Mouse (Mus musculus) heart, embryonic 16.5 days (tissue): Measurements from ENCODE around the gene Naip1. TPM values are rescaled to one million over a fixed set of nuclear protein-coding genes. Genes with fewer than 3 reads are reported as not detected.
"Not testable (repeated sequence)": the region's sequence is repeated elsewhere in the genome, so short reads cannot be mapped to it uniquely, and the experiment has no call there.

Experiments used
- ATAC-seq: fragments of 200-750 bp; cut with Nextera tagmentation; replicated peaks from 2 replicates; pipeline ENCODE4 v1.8.0; 2017; ENCODE audit warnings: moderate number of reproducible peaks; ENCODE audit not compliant: insufficient read depth, low FRiP score; ENCODE audit errors: extremely low read depth
- H3K27ac ChIP-seq: fragments of 300-500 bp; sonication (generic); 2 replicates; pipeline ENCODE4 v1.5.1; 2014; ENCODE audit warnings: mild to moderate bottlenecking, low read length, control low read depth, moderate library complexity
- H3K27me3 ChIP-seq: fragments of 300-500 bp; sonication (generic); 2 replicates; pipeline ENCODE4 v1.6.1; 2014; ENCODE audit warnings: low read length, mixed read lengths; ENCODE audit not compliant: control insufficient read depth, insufficient read depth
- H3K36me3 ChIP-seq: fragments of 300-500 bp; sonication (generic); 2 replicates; pipeline ENCODE4 v1.6.1; 2014; ENCODE audit not compliant: control insufficient read depth, insufficient read depth
- H3K4me1 ChIP-seq: fragments of 300-500 bp; sonication (generic); 2 replicates; pipeline ENCODE4 v1.6.1; 2014; ENCODE audit warnings: low read length, mixed read lengths; ENCODE audit not compliant: control insufficient read depth, insufficient read depth
- H3K4me2 ChIP-seq: fragments of 300-500 bp; sonication (generic); 2 replicates; pipeline ENCODE4 v1.6.1; 2014; ENCODE audit warnings: low read depth, mild to moderate bottlenecking, control low read depth, low read length
- H3K4me3 ChIP-seq: fragments of 300-500 bp; sonication (generic); 2 replicates; pipeline ENCODE4 v1.5.1; 2014; ENCODE audit warnings: mild to moderate bottlenecking, control low read depth, low read length
- H3K9ac ChIP-seq: fragments of 300-500 bp; sonication (generic); 2 replicates; pipeline ENCODE4 v1.6.1; 2014; ENCODE audit warnings: low read length, control low read depth
- H3K9me3 ChIP-seq: fragments of 300-500 bp; sonication (generic); replicated peaks from 2 replicates; pipeline ENCODE4 v1.6.1; 2016; ENCODE audit warnings: low read length; ENCODE audit not compliant: control insufficient read depth
- WGBS: fragments of 180-500 bp; shearing (Covaris S2); extraction: QIAGEN DNeasy Blood & Tissue Kit; methylation state at CpG from one replicate; pipeline ENCODE4 v1.1.7; 2014; 5-methylcytosine and 5-hydroxymethylcytosine counted together
- polyA plus RNA-seq: library from polyadenylated mRNA; unstranded; fragments of >200 nt; fragmentation: Nextera tagmentation; extraction: Ambion mirVana; gene quantifications from 2 replicates; pipeline ENCODE4 v1.2.1, GENCODE M21; 2015

Gene Naip1
- polyA plus RNA-seq, 1 experiment from 2014 or later, result 0.08 TPM

- no peaks in the 10 kb centered on the region for H3K36me3 ChIP-seq
- ATAC-seq, result no peak
- no peaks in the 10 kb centered on the region for H3K27me3 ChIP-seq
- H3K4me2 ChIP-seq, result no peak overlapping the region
- WGBS, result 71% methylated on average over 4 of the region's 4 CpGs
- H3K9me3 ChIP-seq, result peaks cover under 1% of the 10 kb centered on the region; the same call in 1 of the 2 replicates
- no peak overlapping the region for H3K4me3 ChIP-seq
- no peak overlapping the region for H3K27ac ChIP-seq
- no peak overlapping the region for H3K9ac ChIP-seq
- no peaks in the 10 kb centered on the region for H3K4me1 ChIP-seq
These were observed 42.8 kb downstream of the Naip1 start for GRCm38 (mm10) chr13:100409825-100410224.

GRCm38 (mm10) chr13:100409181-100409580 lies 43.5 kb downstream of the Naip1 start:
- no peak overlapping the region for H3K4me2 ChIP-seq
- 74% methylated on average over 5 of the region's 5 CpGs for WGBS
- ATAC-seq, result no peak
- H3K9ac ChIP-seq, result no peak overlapping the region
- H3K27me3 ChIP-seq, result no peaks in the 10 kb centered on the region
- H3K27ac ChIP-seq, result no peak overlapping the region
- no peaks in the 10 kb centered on the region for H3K4me1 ChIP-seq
- H3K36me3 ChIP-seq, result no peaks in the 10 kb centered on the region
- no peak overlapping the region for H3K4me3 ChIP-seq
- no peaks in the 10 kb centered on the region for H3K9me3 ChIP-seq

- Histone ChIP-seq H3K9ac (no peak overlapping the region), H3K36me3 (no peaks in the 10 kb centered on the region), H3K27ac (no peak overlapping the region), H3K4me3 (no peak overlapping the region), H3K4me2 (no peak overlapping the region), H3K27me3 (no peaks in the 10 kb centered on the region), H3K4me1 (no peaks in the 10 kb centered on the region), H3K9me3 (no peaks in the 10 kb centered on the region)
- 72% methylated on average over 7 of the region's 7 CpGs for WGBS
- no peak for ATAC-seq
These were observed 44.4 kb downstream of the Naip1 start for GRCm38 (mm10) chr13:100408242-100408641.

- H3K27me3 ChIP-seq, ATAC-seq, H3K36me3 ChIP-seq, H3K4me2 ChIP-seq, H3K9me3 ChIP-seq, H3K4me3 ChIP-seq, H3K9ac ChIP-seq, H3K4me1 ChIP-seq, H3K27ac ChIP-seq: not testable (repeated sequence)
- 58% methylated on average over 7 of the region's 7 CpGs for WGBS
These were observed 49.6 kb downstream of the Naip1 start for GRCm38 (mm10) chr13:100402930-100403637.

- ATAC-seq, H3K9me3 ChIP-seq, H3K9ac ChIP-seq, H3K4me1 ChIP-seq, H3K4me2 ChIP-seq, H3K36me3 ChIP-seq, H3K4me3 ChIP-seq, H3K27me3 ChIP-seq, H3K27ac ChIP-seq: not testable (repeated sequence)
- 34% methylated on average over 5 of the region's 5 CpGs for WGBS
These were observed 61.6 kb downstream of the Naip1 start for GRCm38 (mm10) chr13:100391021-100391420.

- Histone ChIP-seq H3K27ac (no peak overlapping the region), H3K9ac (no peak overlapping the region), H3K9me3 (0 out of 2 replicates have a peak, but pooled peaks cover 4% of the 10 kb centered on the region), H3K4me1 (no peaks in the 10 kb centered on the region), H3K36me3 (no peaks in the 10 kb centered on the region), H3K4me2 (no peak overlapping the region), H3K4me3 (no peak overlapping the region), H3K27me3 (no peaks in the 10 kb centered on the region)
- no peak for ATAC-seq
- WGBS, result 91% methylated on average over 1 of the region's 1 CpGs
These were observed 82.1 kb downstream of the Naip1 start for GRCm38 (mm10) chr13:100370536-100370935.

Other genes with a start within 250 kb of the Naip1 start
- 0.15 and 0.42 TPM in 2 replicates for gene Naip5, start 206.5 kb downstream of the Naip1 start, polyA plus RNA-seq
- gene Naip6, start 135.2 kb downstream of the Naip1 start, polyA plus RNA-seq, result 0.11 and 0.13 TPM in 2 replicates
- gene Gtf2h2, start 39.7 kb upstream of the Naip1 start, polyA plus RNA-seq, result 42.0 and 44.3 TPM in 2 replicates
- gene Ocln, start 99.8 kb upstream of the Naip1 start, polyA plus RNA-seq, result 2.7 and 4.7 TPM in 2 replicates
- gene Marveld2, start 164.1 kb upstream of the Naip1 start, polyA plus RNA-seq, result 1.7 and 2.5 TPM in 2 replicates
- 228 and 262 TPM in 2 replicates for gene Ak6, start 198.1 kb upstream of the Naip1 start, polyA plus RNA-seq
- gene Rad17, start 198.2 kb upstream of the Naip1 start, polyA plus RNA-seq, result 20.6 and 23.2 TPM in 2 replicates
- 11.7 and 13.0 TPM in 2 replicates for gene Taf9, start 198.7 kb upstream of the Naip1 start, polyA plus RNA-seq
- 3.5 and 4.1 TPM in 2 replicates for gene Ccdc125, start 216.8 kb upstream of the Naip1 start, polyA plus RNA-seq